Mouse (Mus musculus): Measurements from ENCODE around the gene Col25a1. TPM values are rescaled to one million over a fixed set of nuclear protein-coding genes. Genes with fewer than 3 reads are reported as not detected.

The Col25a1 gene
- polyA plus RNA-seq, 1 experiment from 2014 or later = 4.2 TPM

DNA sequence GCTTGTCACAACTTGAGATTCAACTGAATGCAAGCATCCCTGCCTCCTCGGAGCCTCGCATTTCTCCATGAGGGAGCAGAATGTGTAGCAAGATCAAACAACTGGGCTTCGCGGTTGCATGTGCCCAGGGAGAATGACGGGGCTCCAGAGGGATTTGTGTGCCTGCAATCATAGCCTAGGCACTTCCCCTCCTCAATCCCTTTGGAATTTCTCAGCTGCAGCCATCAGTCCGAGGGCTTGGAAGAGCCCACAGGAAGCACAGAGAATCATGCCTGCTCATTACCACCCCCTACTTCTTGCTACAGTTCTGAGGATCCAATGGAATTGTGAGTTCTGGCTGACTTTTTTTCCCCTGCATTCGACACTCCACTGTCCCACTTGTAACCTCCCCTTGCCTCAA is 241.8 kb downstream of the Col25a1 start:
- ATAC-seq (ENCODE audit: low FRiP score) = no peak
- H3K4me3 ChIP-seq (replicated peaks) = no peak overlapping the region
- peaks cover 6% of the 10 kb centered on the region; the same call in 1 of the 2 replicates for H3K4me1 ChIP-seq
- H3K9ac ChIP-seq = no peak overlapping the region
- H3K4me2 ChIP-seq = no peak overlapping the region
- H3K9me3 ChIP-seq = no peaks in the 10 kb centered on the region
- H3K27me3 ChIP-seq = no peaks in the 10 kb centered on the region
- WGBS = 65% methylated on average over 7 of the region's 7 CpGs
- no peaks in the 10 kb centered on the region for H3K36me3 ChIP-seq (replicated peaks)
- H3K27ac ChIP-seq = no peak overlapping the region

DNA sequence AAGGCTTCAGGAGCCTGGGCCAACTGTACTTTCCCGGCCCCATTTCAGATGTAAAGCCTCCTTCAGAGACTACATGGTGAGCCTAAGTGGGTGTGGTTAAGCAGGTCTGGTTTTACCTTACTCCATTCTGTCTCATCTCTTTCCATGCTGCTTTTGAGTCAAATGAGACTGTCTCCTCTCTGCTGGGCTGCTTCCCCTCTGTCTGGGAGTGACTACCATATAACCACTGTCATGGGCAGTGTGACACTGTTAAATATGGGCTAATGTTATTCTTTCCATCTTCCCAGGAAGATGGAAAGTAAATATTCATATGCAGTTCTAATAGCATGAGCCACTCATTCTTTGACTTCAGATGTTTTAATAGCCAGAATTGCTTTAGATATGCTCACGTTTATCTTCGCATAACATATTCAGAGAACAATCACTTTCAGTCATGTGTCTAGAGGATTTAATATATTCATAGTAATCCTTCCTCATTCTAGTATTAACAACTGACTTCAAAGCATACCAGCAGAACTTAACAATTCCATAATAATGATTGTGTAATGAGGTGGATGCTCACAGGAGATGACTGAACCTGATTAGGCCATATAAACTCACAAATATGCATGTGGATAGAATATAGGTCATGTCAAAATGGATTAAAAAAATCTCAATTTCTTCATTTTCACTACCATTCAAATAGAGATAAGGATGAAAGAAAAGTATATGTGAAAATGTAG is 243.5 kb downstream of the Col25a1 start:
- Histone ChIP-seq H3K4me2 (no peak overlapping the region), H3K27me3 (no peaks in the 10 kb centered on the region), H3K9me3 (no peaks in the 10 kb centered on the region), H3K9ac (no peak overlapping the region), H3K4me3 (replicated peaks) (no peak overlapping the region), H3K4me1 (peaks cover 8% of the 10 kb centered on the region), H3K27ac (no peak overlapping the region), H3K36me3 (replicated peaks) (no peaks in the 10 kb centered on the region)
- 85% methylated on average over 3 of the region's 3 CpGs for WGBS
- ATAC-seq (ENCODE audit: low FRiP score) = no peak

DNA sequence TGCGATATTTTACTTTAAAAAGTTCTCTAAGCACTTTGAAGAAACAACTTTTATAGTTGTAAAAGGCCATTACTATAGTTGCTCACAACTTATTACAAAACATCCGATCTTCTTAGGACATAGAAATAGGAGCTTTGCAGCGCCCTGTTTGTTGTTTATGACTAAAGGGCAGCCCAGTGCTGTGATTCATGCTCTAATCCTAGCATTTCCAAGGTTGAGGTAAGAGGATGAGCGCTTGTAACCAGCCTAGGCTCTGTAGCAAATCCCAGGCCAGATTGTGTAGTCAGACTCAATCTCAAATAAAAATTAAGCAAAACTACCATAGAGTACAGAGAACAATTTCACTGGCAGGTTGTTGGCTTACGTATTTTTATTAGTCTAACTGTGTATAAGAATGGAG is 246.5 kb downstream of the Col25a1 start:
- Histone ChIP-seq H3K4me1 (peaks cover 8% of the 10 kb centered on the region; the same call in 1 of the 2 replicates), H3K4me2 (no peak overlapping the region), H3K27ac (no peak overlapping the region), H3K9me3 (no peaks in the 10 kb centered on the region), H3K27me3 (no peaks in the 10 kb centered on the region), H3K9ac (no peak overlapping the region), H3K4me3 (replicated peaks) (no peak overlapping the region), H3K36me3 (replicated peaks) (no peaks in the 10 kb centered on the region)
- 92% methylated on average over 5 of the region's 5 CpGs for WGBS
- ATAC-seq (ENCODE audit: low FRiP score) = no peak

DNA sequence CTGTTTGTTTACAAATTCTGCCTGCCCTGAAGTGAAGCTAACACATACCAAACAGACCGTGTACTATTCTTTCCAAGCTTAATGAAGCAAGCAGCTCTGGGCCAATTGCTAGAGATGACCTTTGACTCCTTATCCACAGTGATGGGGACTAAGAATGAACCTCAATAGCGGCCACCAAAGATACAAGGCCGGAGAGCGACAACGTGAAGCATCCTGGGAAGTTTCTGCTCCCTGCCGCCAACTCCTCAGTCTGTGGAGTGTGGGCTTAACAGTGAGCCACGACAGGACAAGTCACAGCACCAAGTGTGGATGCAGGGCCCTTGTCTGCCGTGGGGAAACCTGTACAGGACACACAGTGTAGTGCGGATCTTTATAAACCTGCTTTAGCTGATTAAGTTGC is 247.3 kb downstream of the Col25a1 start:
- H3K4me1 ChIP-seq = peaks cover 8% of the 10 kb centered on the region; the same call in 1 of the 2 replicates
- no peaks in the 10 kb centered on the region for H3K36me3 ChIP-seq (replicated peaks)
- 46% methylated on average over 9 of the region's 9 CpGs for WGBS
- no peak overlapping the region for H3K27ac ChIP-seq
- H3K4me2 ChIP-seq = no peak overlapping the region
- peak; percentile 60; the same call in 1 of the 2 replicates for ATAC-seq (ENCODE audit: low FRiP score)
- H3K9me3 ChIP-seq = no peaks in the 10 kb centered on the region
- H3K9ac ChIP-seq = no peak overlapping the region
- H3K4me3 ChIP-seq (replicated peaks) = no peak overlapping the region
- H3K27me3 ChIP-seq = no peaks in the 10 kb centered on the region

DNA sequence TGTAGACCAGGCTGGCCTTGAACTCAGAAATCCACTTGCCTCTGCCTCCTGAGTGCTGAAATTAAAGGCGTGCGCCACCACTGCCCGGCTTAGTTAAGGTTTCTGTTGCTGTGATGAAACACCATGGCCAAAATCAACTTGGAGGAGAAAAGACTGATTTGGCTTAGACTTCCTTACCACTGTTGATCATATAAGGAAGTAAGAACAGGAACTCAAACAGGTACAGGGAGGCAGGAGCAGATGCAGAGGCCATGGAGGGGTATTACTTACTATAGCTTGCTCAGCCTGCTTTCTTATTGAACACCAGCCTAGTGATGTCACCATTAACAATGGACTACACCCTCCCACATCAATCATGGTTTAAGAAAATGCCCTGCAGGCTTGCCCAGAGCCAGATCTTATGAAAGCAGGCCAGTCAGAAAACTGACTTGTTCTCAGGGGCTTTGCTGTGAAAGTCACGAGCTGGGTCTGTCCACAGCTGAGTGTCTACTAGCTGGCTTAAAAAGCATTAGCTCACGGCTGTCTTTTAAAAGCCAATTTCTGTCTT is 249.1 kb downstream of the Col25a1 start:
- Histone ChIP-seq H3K4me1 (peaks cover 8% of the 10 kb centered on the region; the same call in 1 of the 2 replicates), H3K27ac (no peak overlapping the region), H3K4me2 (no peak overlapping the region), H3K9me3 (no peaks in the 10 kb centered on the region), H3K27me3 (no peaks in the 10 kb centered on the region), H3K36me3 (replicated peaks) (no peaks in the 10 kb centered on the region), H3K4me3 (replicated peaks) (no peak overlapping the region), H3K9ac (no peak overlapping the region)
- ATAC-seq (ENCODE audit: low FRiP score) = no peak
- 72% methylated on average over 5 of the region's 5 CpGs for WGBS

DNA sequence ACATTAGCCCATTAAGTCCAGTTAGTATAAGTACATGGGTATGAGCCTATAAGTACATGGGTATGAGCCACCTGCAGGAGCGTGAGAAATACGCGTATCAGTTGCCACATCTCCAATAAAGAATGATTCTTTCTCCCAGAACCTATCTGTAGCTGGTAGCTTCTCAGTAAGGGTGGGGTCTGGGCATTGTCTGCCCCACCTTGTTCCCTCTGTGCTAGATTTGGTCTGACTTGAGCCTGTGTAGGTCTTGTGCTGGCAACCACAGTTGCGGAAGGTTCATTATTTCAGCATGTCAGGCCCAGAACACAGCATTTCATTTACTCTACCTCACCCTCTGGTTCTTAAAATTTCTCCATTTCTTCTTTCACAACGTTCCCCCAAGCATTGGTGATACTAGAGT is 250.4 kb downstream of the Col25a1 start:
- WGBS = 95% methylated on average over 5 of the region's 5 CpGs
- no peak overlapping the region for H3K27ac ChIP-seq
- H3K4me2 ChIP-seq = no peak overlapping the region
- H3K36me3 ChIP-seq (replicated peaks) = no peaks in the 10 kb centered on the region
- no peak overlapping the region for H3K4me3 ChIP-seq (replicated peaks)
- peaks cover 8% of the 10 kb centered on the region; the same call in 1 of the 2 replicates for H3K4me1 ChIP-seq
- no peaks in the 10 kb centered on the region for H3K27me3 ChIP-seq
- no peak for ATAC-seq (ENCODE audit: low FRiP score)
- H3K9me3 ChIP-seq = no peaks in the 10 kb centered on the region
- no peak overlapping the region for H3K9ac ChIP-seq

DNA sequence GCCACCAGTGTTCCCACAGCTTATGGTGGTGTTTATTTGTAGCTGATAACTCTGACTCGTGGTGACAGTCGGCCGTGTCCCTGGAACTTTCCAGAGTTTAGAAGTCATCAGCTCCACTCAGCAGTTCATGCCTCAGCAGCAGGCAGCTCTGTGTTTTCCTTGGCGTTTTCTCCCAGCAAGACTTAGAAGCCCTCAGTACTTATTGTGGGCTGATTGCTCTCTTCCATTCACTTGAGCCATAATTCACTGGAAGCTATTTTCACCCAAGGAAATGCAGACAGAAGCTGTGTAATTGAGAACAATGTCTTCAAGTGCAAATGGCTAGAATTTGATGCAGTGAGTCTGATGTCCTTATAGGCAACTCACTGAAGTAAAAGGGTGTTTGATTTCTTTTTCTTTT is 254.6 kb downstream of the Col25a1 start:
- H3K4me2 ChIP-seq = no peak overlapping the region
- H3K4me1 ChIP-seq = 0 out of 2 replicates have a peak, but pooled peaks cover 1% of the 10 kb centered on the region
- ATAC-seq (ENCODE audit: low FRiP score) = no peak
- WGBS = 75% methylated on average over 4 of the region's 4 CpGs
- no peak overlapping the region for H3K9ac ChIP-seq
- H3K4me3 ChIP-seq (replicated peaks) = no peak overlapping the region
- H3K27me3 ChIP-seq = no peaks in the 10 kb centered on the region
- no peak overlapping the region for H3K27ac ChIP-seq
- H3K9me3 ChIP-seq = no peaks in the 10 kb centered on the region
- no peaks in the 10 kb centered on the region for H3K36me3 ChIP-seq (replicated peaks)

DNA sequence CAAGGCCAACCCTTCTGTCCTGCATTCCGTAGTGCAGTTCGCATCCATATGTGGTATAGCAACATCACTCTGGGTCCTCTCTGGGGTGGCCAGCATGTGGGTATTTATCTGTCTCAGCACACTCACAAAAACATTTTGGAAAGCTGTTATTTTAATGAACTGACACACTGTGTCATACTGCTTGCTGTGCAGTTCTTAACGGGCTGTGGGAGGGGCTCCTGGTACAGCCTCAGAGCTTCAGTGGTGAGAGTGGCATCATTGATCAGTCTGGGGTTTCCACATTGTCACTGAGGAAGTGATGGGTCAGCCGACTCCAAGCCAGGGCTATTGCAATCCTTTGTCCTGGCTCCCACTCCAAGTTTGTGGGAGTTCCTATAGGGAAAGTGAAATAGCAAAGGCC is 255.9 kb downstream of the Col25a1 start:
- Histone ChIP-seq H3K9me3 (no peaks in the 10 kb centered on the region), H3K27ac (no peak overlapping the region), H3K4me3 (replicated peaks) (no peak overlapping the region), H3K27me3 (no peaks in the 10 kb centered on the region), H3K36me3 (replicated peaks) (no peaks in the 10 kb centered on the region), H3K9ac (no peak overlapping the region), H3K4me2 (no peak overlapping the region), H3K4me1 (no peaks in the 10 kb centered on the region)
- 78% methylated on average over 4 of the region's 4 CpGs for WGBS
- no peak for ATAC-seq (ENCODE audit: low FRiP score)

DNA sequence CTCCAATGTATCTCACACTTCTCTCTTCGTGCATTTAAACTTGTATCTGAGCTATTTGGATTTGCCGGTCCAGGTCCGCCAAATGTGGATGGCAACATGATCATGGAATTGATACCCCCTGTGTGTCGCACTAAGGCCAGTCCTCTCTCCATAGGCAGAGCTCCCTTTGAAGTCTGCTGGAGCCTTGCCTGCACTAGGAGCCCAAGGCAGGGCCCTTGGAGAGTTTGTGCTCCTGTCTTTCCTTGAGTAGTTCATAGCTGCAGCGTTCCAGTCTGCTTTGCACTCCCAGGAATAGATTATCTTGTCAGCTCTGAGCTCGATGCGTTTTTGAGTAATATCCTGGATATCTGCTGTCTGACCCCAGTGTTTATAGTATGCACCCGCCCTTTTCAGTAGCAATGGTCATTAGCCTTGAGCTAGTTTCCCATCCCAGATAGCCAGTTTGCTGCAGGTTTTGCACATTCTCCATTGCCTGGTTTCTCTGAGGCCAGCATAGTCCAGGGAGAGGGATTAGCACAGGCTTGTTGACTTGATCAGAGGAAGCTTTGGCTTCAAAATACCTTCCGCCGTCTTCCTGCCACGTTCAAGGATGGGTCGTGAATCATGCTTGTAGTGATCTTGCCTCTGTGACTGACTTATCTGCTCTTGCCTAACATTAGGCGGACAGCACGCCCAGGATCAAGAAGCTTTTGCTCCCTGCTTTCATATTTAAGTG is 258.1 kb downstream of the Col25a1 start:
- H3K4me1 ChIP-seq = no peaks in the 10 kb centered on the region
- H3K4me2 ChIP-seq = no peak overlapping the region
- no peak for ATAC-seq (ENCODE audit: low FRiP score)
- H3K9ac ChIP-seq = no peak overlapping the region
- 89% methylated on average over 14 of the region's 14 CpGs for WGBS
- H3K4me3 ChIP-seq (replicated peaks) = no peak overlapping the region
- H3K27me3 ChIP-seq = no peaks in the 10 kb centered on the region
- no peaks in the 10 kb centered on the region for H3K9me3 ChIP-seq
- H3K36me3 ChIP-seq (replicated peaks) = no peaks in the 10 kb centered on the region
- H3K27ac ChIP-seq = no peak overlapping the region

DNA sequence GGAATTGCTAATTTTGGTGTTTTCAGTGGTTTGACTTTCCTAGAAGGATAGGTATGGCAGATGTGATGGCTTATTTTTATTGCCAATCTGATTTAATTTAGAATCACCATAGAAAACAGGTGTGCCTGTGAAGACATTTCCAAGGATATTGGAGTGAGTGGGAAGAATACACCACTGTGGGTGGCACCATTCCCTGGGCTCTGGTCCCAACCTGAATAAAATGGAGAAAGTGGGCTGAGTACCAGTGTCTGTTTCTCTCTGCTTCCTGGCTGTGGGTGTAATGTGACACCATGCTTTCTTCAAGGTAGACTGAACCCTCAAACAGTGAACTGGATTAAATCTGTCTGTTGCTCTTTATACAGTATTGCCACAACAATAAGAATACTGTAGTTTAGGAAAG is 265.3 kb downstream of the Col25a1 start:
- H3K4me3 ChIP-seq (replicated peaks) = no peak overlapping the region
- H3K4me1 ChIP-seq = peaks cover 6% of the 10 kb centered on the region
- no peaks in the 10 kb centered on the region for H3K27me3 ChIP-seq
- no peak overlapping the region for H3K27ac ChIP-seq
- no peaks in the 10 kb centered on the region for H3K9me3 ChIP-seq
- H3K36me3 ChIP-seq (replicated peaks) = no peaks in the 10 kb centered on the region
- ATAC-seq (ENCODE audit: low FRiP score) = no peak
- H3K4me2 ChIP-seq = no peak overlapping the region
- no peak overlapping the region for H3K9ac ChIP-seq

DNA sequence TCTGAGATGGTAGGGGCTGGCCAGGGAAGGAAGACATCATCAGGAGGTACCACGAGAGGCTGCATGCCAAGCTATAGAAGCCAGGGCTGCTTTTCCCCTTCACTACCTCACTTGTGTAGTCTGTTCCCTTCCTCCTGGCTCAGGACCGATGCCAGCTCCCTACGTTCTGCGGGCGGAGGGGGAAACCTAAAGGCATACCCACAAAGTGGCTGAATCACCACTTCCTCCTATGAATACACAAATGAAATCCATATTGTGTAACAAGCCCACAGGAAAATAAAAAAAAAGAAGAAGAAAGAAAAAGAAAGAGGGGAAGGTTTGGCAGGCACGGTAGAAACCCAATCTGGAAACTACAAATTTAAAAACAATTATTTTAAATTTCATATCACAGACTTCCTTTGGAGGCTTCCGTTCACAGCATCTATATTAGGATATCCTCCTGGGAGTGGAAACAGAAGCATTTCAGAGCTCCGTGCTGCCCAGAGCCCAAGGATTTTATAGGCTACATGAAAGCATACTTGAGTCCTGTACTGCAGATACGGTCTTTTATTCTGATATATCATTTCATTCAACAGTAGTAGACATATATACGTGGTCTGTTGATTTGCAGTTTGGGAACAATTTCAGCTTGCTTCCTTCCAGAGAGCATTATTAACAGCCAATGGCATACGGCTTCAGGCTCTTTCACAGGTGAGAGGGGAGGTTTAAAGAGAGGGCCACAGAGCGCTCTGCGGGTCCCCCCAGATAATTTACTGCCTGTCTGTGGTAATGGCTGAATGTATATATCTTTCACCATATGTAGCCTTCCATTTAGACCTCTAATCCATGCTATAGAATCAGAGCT is 269.6 kb downstream of the Col25a1 start:
- ATAC-seq (ENCODE audit: low FRiP score) = no peak
- H3K27ac ChIP-seq = no peak overlapping the region

DNA sequence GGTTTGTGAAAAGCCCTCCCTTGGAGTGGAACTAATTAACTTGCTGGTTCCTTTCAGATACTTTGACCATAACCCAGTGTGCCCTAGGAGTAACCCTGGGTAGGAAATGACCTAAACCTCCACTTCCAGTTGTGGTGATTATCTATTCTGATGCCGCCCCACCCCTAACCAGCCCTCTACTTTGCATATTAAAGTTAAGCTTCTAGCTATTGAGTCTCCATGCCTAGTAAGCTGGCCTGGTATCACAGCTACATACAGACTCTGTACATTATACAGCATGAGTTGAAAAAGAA is 270.2 kb downstream of the Col25a1 start:
- H3K27me3 ChIP-seq = no peaks in the 10 kb centered on the region
- no peaks in the 10 kb centered on the region for H3K9me3 ChIP-seq
- H3K4me1 ChIP-seq = peaks cover 17% of the 10 kb centered on the region
- no peak for ATAC-seq (ENCODE audit: low FRiP score)
- no peak overlapping the region for H3K27ac ChIP-seq
- 30% methylated on average over 1 of the region's 1 CpGs for WGBS
- no peak overlapping the region for H3K9ac ChIP-seq
- no peak overlapping the region for H3K4me3 ChIP-seq (replicated peaks)
- H3K36me3 ChIP-seq (replicated peaks) = no peaks in the 10 kb centered on the region
- no peak overlapping the region for H3K4me2 ChIP-seq

More for the DNA sequence above, 269.6 kb downstream of the Col25a1 start:
- Histone ChIP-seq H3K36me3 (replicated peaks) (no peaks in the 10 kb centered on the region), H3K9me3 (no peaks in the 10 kb centered on the region), H3K9ac (no peak overlapping the region), H3K27me3 (no peaks in the 10 kb centered on the region), H3K4me3 (replicated peaks) (no peak overlapping the region), H3K4me2 (no peak overlapping the region), H3K4me1 (peaks cover 17% of the 10 kb centered on the region)
- 69% methylated on average over 13 of the region's 13 CpGs for WGBS
